Mouse (Mus musculus) natural killer cell, adult 2 months (primary cell): Measurements from ENCODE around the gene Gm4491.

Experiments
- DNase-seq, 2 experiments: peaks; one replicate each; pipeline ENCODE4 v3.0.0; 2022; ENCODE audit warnings: low spot score in 2 of 2

The Gm4491 gene

DNA sequence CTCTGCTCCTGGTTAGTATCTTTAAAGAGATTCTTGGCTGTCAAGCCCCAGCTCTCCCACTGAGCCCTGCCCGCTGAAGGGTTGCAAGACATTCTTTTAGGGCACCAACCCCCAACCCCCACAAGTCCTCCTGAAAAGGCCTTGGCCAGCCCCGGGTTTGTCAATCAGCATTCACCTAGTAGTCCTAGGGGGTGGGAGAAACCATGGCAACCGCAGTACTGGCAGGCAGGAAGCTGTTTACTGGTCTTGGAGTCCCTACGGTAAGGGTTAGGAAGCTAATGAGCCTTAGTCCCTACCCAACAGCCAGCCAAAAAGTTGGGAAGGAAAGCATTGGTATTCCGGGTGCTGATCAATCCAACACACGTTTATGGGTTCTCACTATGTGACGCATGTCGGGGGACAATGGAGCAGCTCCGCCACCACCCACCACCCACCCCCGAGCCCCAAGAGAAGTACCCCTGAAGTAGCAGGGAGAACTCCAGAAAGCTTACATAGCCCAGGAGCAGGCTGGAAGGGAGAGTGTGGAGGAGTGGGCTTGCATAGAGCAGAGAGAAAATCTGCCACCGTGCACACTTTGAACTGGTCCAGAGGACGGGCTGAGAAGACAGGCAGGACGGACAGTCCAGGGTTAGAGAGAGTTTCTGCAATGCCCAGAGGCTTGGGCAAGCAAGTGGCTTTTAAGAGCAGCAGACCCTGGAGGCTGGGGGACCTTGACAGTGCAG is at the start of gene Gm4491:
Gene Gm4491, minus strand, starts transcription at position 61 of the 722 bp plus-strand sequence.
- DNase-seq: no peak

DNA sequence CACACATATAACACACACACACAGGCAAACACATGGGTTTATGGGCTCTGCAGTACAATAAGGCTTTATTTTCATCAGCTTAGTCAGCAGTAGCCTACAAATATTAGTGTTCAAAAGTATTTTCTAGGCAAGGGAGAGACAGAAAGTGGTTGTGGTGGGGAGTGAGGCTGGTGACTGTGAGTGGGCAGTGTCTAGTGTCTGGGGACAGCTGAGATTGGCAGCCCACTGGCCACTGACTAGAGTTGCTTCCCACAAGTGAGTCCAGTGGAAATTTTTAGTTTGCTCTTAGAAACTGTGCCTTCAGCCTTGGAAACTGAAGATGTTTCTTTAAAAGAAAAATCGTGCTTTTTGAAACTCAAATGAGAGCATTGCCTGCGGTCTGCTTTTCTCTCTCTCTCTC is 46.1 kb upstream of the Gm4491 start:
- DNase-seq: no peak

DNA sequence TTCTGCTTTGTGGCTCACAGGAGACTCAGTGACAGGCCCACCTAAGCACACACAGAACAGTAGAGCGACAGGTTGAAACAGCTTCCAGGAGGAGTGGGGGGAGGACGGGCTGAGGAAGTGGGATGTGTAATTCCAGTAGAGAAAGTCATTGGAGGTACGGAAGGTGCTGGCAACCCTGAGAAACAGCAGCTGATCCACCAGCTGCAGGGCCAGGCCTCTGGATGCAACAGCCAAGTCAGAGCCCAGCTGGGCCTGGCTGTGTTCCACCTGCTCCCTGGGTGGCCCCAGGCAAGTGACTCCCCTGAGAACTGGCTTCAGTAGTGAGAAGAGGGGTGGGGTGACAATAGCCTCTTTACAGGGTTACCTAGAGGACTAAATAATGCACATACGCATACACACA is 45.5 kb upstream of the Gm4491 start:
- no peak for DNase-seq

DNA sequence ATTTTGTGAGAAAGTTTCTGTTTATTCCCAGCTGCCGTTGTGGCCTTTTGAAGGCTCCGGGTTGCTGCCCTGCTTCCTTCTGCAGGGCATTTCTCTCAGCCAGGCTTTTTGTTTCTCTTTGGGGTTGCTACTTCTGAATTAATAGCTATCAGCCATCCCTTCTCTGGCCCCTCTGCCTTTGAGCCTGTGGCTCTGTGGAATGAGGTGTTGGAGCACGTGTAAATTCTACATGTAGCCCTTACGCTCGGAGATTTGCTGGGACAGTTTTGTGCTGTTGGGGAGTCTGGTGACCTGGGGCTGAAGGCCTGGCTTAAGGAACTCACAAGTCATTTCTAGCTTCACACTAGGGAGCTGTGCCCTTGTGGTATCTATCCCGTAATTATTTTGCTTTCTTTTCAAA is 39.2 kb upstream of the Gm4491 start:
- DNase-seq: no peak

DNA sequence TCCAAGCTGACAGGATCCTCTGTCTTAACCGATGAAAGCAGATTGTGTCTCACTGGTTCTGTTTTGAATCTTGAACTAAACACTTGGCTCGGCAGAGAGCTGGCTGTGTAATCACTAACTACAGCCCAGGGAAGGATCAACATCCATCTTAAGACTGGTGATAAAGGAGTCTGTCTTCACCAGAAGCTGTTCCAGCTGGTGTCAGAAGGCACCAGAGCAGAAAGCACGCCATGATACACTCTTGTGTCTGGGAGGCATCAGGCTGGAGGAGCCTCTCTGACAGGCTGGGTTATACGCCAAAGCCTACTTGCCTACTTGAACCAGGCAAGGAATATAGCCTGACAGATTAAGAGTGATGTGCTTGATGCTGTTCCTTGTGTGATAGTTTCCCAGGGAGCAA is 30.1 kb upstream of the Gm4491 start:
- no peak for DNase-seq

DNA sequence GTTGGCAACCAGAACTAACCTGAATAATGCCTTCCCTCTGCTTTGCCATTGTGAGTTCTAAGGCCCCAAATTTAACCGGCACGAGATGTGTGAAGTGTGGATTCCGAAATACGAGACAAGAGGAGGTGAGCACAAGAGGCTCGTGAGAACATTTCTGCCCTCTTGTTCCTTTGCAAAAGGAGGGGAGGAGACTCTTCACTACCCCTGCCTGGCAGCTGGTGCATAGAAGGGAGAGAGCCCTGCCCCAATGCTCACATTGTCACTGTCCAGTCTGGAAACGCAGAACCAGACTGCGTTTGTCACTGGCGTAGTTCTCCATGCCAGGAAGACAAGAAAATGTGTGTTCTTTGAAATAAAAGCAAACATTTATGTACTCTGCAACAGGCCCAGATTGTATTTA is 19.6 kb upstream of the Gm4491 start:
- no peak for DNase-seq

DNA sequence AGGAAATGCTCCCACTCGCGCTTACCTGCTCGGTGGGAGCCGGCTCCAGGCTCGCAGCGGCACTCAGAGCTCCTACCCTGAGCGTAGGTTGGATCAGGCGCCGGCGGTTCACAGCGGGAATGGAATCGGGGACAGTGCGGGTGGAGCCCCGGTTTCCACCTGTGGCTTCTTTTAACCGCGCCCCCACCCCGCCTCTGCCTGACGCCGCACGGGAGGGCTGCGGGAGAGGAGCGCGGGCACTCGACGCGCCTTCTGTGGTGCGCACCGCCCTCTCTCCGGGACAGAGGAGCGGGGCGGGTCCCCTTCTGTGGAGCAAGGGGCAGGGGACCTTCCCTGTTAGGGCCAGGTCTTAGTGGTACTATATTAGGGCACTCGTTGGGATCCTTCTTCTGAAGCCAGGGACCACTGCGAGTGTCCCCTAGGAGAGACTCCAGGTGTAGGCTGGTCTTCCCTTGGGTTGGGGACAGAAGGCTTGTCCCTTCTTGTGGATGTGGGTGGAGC is 17.5 kb upstream of the Gm4491 start, which contains the start of gene Gjb6:
Gene Gjb6, minus strand, starts transcription at position 451 of the 501 bp plus-strand sequence.
- no peak for DNase-seq

DNA sequence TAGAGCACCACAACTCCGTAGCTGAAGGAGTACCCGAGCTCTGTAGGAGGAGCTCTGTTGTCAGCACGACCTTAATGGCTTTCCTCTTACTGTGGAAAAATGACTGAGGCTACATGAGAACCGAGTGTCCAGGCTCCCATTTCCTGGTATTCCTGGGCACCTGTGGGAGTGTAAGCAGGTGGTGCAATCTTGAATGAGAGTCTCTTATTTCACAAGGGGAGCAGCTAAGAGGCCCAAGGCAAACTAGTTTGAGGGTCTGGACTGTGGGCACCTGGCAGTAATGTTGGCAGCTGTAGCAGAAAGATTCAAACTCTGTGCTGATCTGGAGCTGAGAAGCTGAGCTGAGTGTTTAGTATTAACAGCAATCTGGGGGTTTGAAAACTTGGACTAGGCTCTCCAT is 11.7 kb upstream of the Gm4491 start:
- no peak for DNase-seq

DNA sequence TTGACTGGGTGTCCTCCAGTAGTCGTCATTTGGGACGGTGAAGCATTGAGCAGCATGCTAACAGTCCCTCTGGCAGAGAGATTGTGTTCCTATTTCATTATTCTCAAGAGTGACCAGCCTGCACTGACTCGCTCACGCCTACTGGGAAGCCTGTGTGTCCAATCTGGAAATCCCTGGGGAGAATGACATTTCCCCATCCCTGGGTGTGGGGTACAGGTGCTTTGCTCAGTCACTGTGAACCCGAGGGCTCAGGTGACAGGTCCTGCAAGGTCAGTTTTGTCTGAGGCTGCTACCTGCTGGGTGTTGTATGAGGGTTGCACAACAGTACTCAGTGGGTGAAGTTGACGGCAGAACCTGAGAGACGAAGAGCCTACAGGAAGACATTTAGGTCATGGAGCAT is 6.6 kb upstream of the Gm4491 start:
- no peak for DNase-seq

DNA sequence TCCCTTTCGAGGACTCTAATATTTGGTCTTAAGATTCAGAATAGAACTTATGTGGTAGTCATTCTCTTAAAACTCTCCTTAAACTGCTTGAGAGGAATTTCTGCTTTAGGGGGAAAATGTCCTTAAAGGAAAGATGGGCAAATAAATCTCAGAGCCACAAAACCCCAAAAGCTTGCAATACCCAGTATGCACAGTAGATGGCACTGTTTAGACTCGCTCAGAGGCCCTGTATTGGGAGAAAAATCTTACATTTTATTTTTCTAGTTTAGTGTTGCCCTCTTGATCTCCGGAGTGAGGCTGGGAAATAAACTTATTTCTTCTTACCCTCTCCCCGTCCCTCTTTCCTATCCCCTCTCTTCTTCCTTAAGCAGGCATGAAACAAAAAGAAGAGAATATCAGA is 6.5 kb downstream of the Gm4491 start:
- DNase-seq: peak in 1 of 2 experiments; percentile 14

DNA sequence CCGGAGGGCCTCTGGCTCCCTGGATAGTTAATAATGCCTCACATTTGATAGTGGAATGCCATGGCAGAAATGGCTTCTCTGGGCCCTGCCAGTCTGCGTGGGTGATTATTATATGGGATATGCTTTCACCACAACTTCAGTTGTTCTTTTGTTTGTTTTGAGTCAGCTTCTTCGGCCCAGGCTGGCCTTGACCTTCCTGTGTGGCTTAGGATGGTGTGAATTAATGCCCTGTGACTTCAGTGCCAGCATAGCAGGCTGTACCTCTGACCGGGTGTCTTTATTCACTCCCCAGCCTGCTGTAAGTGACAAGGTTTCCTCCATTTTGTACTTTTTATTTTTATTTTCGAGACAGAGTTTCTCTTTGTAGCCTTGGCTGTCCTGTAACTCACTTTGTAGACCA is 7.8 kb downstream of the Gm4491 start:
- no peak for DNase-seq

DNA sequence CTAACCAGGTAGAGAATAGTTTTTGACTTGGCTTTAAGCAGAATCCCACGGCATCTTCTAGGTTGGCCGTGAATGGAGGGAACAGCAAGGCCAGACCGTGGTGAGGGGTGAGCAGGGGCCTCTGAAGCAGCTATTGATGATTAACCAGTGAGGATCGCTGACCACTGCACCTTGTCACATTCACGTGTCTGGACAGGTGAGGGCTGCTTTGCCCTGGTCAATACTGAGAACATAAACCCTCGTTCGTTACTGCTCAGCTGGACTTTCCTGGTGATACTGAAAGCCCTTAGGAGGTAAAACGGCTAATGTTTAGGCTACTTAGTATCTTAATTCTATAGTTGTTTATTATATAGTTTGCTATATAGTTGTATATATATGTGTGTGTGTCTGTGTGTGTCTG is 8.6 kb downstream of the Gm4491 start:
- no peak for DNase-seq

DNA sequence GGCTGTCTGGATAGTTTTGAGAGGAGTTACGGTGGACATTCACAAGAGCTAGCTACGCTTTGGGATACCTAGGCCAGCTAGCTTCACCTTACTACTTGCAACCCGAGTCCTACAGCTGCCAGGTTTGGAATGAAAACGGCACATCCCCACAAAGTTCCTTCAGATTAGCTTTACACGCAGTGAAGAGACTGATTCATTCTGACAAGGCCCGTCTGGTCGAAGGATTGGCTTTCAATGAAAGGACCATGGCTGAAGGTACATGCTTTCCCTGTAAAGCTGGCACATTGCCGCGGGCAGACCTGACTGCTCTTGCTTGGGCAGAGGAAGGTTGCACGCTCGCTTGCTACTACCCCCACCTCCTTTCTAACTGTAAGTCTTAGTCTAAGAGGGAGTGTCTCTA is 10.0 kb downstream of the Gm4491 start:
- DNase-seq: no peak

DNA sequence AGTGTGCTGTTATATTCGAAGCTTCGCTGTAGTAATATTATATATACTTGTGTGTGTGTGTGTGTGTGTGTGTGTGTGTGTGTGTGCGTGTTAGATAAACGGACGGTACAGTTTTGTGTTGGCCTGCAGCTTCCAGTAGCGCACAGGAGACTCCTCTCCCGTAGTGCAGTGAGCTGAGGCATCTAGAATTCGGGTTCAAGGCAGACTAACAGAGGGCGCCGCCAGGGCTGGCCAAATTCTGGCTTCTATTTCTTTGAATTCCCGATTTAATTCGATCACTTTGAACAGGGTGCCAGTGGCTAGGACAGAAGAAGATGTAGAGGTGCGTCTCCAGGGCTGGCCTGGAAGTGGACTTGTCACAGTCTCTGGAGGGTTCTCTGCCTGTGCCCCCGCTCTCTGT is 10.6 kb downstream of the Gm4491 start:
- DNase-seq: no peak

DNA sequence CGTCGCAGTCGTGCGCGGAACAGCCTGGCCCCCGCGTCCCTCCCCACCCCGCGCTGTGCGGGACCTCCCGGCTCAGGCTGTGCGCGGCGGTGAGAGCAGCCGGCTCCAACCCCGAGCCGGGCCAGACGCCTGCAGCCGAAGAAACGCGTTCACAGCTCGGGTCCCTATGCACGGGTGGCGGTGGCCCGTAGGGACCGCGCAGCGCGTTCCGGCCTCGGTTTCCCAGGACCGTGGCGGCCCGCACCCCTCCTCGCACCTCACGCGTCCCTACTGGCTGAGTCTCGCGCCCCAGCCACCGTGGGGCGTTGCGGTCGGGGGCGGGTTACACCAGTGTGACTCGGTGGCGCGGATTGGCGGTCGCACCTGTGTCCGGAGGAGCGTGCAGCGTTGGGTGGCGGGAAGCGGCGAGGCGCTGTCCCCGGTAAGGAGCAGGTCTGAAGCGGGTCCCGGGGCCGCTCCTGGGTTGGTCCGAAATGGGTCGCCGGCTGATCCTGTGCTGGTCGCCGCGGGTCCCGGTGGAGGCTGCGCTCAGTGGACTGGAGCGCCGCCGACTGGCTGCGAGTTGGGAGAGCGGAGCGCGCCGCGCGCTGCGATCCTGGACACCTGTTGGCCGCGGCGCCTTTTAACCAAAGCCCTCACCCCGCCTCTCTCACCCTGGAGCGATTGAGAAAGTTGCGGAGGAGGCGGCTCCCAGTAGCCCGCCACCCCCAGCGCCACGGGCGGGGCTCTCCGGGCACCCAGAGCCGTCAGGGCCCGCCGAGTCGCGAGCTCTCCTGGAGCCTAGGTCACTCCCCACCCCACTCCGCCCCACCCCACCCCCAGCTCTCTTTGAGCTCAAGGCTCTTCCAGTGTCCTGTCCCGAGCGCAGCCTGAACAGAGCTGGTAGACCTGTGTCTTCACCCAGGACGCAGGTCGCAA is 11.3 kb downstream of the Gm4491 start, which contains the start of gene Gjb2:
Gene Gjb2, minus strand, starts transcription at position 597 of the 918 bp plus-strand sequence.
- DNase-seq: no peak

DNA sequence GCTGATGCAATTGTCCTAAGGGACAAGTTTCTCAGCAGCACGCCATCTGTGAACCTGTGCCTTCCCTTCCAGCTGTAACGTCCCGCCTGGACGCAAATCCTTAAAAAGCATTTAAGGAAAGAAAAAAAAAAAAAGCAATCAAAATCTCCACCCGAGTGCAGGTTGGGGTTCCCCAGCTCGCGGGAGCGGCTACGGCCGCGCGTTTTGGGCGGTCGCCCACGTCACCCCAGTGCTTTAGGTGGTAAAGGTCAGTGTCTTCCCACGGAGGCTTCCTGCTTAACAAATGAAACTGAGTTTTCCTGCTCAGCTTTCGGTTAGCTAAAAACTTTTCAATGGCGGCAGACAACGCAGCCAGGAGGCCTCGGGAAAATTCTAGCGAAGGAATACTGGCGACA is 12.0 kb downstream of the Gm4491 start:
- DNase-seq: peak in 1 of 2 experiments; percentile 17

DNA sequence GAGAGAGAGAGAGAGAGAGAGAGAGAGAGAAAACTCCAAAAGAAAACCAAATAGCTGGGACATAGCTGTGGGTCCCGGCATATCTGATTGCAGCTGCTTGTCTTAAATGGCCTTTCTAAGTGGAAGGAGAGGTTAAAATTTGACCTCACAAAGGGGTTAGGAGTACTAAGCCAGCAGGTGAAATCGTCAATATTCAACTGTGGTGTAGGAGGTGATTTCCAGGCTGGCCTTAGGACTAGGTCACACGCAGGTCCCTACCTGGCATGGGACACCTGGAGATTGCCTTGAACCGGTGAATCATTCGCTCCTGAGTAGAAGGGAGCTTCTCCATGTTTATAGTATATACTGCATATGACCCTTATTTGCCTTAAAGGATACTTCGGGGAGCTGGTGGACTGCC is 12.6 kb downstream of the Gm4491 start:
- DNase-seq: no peak

DNA sequence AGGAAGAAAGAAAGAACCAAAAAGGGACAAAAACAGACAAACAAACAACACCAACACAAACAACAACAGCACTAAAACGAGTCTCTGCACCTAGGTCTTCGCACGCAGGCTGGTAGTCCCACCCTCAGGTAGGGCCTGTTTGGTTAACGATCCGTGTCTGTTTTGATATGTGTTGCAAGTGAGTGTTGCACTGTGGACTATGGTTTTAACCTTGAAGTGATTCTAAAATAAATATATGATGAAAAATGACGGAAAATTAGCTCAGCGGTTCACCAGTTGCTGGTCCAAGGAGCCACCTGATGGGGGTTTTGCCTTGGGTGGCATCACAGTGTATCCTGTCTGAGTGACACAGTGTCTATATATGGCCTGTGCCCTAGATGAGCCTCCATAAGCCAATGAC is 14.1 kb downstream of the Gm4491 start:
- DNase-seq: no peak

DNA sequence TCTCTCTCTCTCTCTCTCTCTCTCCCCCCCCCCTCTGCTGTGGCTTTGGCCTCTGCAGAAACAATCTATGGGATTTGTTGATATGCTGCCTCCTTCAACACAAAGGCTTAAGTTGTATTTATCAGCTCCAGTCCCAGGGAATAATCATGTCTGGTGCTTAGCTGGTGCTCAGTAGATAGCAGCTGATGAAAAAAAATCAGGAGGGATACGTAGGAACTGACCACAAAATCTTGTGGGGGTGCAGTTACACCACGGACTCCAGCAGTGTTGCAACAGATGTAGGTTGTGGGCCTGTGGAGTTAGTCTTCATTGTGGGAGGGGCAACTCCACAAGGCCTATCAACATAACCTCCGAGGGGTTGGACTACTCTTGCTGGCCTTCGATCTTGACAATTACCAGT is 19.8 kb downstream of the Gm4491 start:
- no peak for DNase-seq

DNA sequence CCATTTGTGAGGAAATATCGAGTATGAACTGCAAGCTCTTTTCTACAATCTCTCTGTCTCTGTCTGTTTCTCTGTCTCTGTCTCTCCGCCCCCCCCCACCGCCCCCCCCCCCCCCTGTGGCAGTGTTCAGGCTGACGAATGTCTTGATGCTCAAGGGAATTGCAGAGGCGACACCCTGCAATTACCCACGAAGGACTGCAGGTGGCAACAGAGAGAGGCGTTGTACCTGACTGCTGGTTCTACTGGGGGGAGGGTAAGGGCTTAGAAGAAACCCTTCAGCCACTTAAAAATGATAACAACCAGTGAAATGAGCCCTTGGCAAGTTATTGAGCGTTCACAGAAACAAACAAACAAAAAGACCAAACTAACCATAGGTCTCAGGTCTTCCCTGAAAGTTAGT is 22.7 kb downstream of the Gm4491 start:
- peak; percentile 27 to 33 for DNase-seq

DNA sequence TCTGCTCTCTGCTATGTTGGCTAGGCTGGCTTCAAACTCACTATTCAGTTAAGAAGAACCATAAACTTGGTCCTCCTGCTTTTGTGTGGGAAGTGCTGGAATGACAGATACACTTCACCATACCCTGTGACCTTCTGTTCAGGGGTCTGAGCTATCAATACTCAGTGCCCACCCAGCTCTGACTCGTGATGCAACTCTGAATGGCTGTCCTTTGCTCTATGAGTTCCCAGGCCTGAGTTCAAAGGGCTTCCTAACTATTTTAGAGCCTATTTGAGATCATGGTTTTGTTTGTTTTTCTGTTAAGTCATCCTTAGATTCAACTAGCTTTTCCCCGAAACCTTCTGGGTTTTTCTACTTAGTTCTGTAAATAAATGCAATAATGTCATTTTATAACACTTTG is 25.7 kb downstream of the Gm4491 start:
- DNase-seq: no peak

DNA sequence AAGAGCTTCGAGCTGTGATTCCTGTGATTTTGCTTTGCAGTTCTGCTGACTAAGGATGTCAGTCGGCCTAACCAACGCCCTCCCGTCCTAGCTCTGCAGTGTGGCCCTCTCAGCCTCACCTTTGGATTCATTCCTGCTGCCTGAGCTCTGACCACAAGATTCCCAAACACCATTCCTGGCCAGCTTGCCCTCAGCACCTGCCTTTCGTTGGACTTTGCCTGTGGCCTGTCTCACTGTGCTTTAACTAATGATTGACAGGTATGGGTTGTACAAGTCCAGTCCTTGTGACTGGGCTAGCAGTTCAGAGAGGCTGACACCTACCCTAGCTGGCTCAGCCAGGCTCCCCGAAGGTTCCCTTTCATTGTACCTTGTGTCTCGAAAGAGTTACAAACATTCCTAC is 26.6 kb downstream of the Gm4491 start:
- no peak for DNase-seq

DNA sequence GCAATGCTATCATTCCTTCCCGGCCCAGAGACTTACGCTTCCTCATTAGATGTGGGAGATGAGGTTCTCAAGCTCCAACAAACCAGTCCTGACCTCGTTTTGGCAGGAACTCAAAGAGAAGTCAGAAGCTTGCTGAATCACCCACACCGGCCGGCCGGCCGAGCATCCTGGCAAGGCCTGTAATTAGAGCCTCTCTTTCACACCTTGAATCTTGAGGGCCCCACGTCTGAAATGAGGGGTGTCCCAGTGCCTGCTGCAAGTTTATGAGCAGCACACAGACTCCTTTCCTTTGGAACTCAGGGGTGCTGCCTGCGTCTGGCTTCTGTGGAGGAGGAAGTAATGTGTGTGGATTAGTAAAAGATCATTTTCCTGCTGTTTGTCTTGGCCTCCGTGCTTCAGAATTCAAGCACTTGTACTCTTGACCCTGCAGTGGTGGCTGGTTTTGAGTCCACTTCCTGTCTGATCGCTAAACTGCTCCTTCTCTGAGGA is 31.5 kb downstream of the Gm4491 start:
- DNase-seq: no peak
